Mouse (Mus musculus): ENCODE results near the gene Ppm1h. TPM values are rescaled to one million over a fixed set of nuclear protein-coding genes. Genes with fewer than 3 reads are reported as not detected.

Ppm1h gene
- polyA plus RNA-seq, 1 experiment from 2014 or later, result 5.1 TPM

GRCm38 (mm10) chr10:122671253-122671652, 7.3 kb upstream of the Ppm1h start:
- peak; percentile 44; the same call in 1 of the 2 replicates for ATAC-seq (ENCODE audit: low read depth)
- H3K9ac ChIP-seq (ENCODE audit: low read depth, low read length), result no peak overlapping the region
- H3K4me3 ChIP-seq (ENCODE audit: low read depth, low read length), result no peak overlapping the region
- WGBS, result 76% methylated on average over 2 of the region's 2 CpGs
- no peaks in the 10 kb centered on the region for H3K36me3 ChIP-seq (ENCODE audit: control insufficient read depth, insufficient read depth, low read length)
- H3K4me2 ChIP-seq (ENCODE audit: low read depth, low read length), result no peak overlapping the region
- 0 out of 2 replicates have a peak, but pooled peaks cover 3% of the 10 kb centered on the region for H3K4me1 ChIP-seq (ENCODE audit: control insufficient read depth, insufficient read depth, low read length)
- no peaks in the 10 kb centered on the region for H3K27me3 ChIP-seq (replicated peaks; ENCODE audit: control insufficient read depth, insufficient read depth, low read length)
- no peak overlapping the region for H3K27ac ChIP-seq (replicated peaks; ENCODE audit: low read depth, low read length)
- H3K9me3 ChIP-seq (ENCODE audit: control insufficient read depth, low read length), result no peaks in the 10 kb centered on the region
- no peak for DNase-seq (ENCODE audit: low spot score)

- no peaks in the 10 kb centered on the region for H3K27me3 ChIP-seq (replicated peaks; ENCODE audit: control insufficient read depth, insufficient read depth, low read length)
- DNase-seq (ENCODE audit: low spot score) (no peak), ATAC-seq (ENCODE audit: low read depth) (no peak)
- no peak overlapping the region for H3K9ac ChIP-seq (ENCODE audit: low read depth, low read length)
- H3K4me2 ChIP-seq (ENCODE audit: low read depth, low read length), result no peak overlapping the region
- H3K4me3 ChIP-seq (ENCODE audit: low read depth, low read length), result no peak overlapping the region
- H3K36me3 ChIP-seq (ENCODE audit: control insufficient read depth, insufficient read depth, low read length), result no peaks in the 10 kb centered on the region
- no peaks in the 10 kb centered on the region for H3K9me3 ChIP-seq (ENCODE audit: control insufficient read depth, low read length)
- H3K27ac ChIP-seq (replicated peaks; ENCODE audit: low read depth, low read length), result no peak overlapping the region
- WGBS, result 84% methylated on average over 4 of the region's 4 CpGs
- 0 out of 2 replicates have a peak, but pooled peaks cover 3% of the 10 kb centered on the region for H3K4me1 ChIP-seq (ENCODE audit: control insufficient read depth, insufficient read depth, low read length)
Measured at GRCm38 (mm10) chr10:122672044-122672443, 6.5 kb upstream of the Ppm1h start.

DNA sequence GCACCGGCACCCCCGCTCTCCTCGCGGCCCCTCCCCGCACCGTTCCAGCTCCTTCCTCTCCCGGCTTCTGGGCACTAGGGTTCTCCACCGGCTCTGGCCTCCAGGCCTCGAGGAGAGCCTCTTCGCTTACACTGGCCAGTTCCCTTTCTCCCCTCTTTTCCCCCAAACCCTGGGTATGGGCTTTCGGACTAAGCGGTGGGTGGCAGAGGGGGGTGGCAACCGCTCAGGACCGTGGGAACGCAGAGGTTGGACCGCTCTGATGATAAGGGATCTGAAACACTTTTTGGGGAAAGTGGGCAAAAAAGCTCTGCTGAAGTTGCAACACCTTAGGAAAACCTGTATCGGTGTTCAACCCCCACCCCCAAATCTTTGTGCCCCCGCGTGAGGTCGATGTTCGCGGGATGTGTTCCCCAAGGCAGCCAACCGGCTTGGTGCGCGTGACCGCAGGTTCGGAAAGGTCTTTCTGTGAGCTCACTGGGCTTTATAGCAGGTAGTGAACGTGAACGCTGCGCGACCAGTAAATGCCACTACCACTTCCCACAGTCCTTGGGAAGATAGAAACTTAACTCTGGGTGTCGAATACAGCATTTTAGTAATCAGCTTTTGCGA, 979 bp downstream of the Ppm1h start:
- Histone ChIP-seq H3K27ac (replicated peaks; ENCODE audit: low read depth, low read length) (no peak overlapping the region), H3K9ac (ENCODE audit: low read depth, low read length) (peak overlapping the region; percentile 75), H3K9me3 (ENCODE audit: control insufficient read depth, low read length) (no peaks in the 10 kb centered on the region), H3K36me3 (ENCODE audit: control insufficient read depth, insufficient read depth, low read length) (no peaks in the 10 kb centered on the region), H3K4me3 (ENCODE audit: low read depth, low read length) (peak overlapping the region; percentile 76), H3K4me1 (ENCODE audit: control insufficient read depth, insufficient read depth, low read length) (peaks cover 9% of the 10 kb centered on the region; the same call in 1 of the 2 replicates), H3K4me2 (ENCODE audit: low read depth, low read length) (peak overlapping the region; percentile 84), H3K27me3 (replicated peaks; ENCODE audit: control insufficient read depth, insufficient read depth, low read length) (peaks cover 14% of the 10 kb centered on the region; the same call in 1 of the 2 replicates)
- WGBS, result under 1% methylated on average over 29 of the region's 33 CpGs
- DNase-seq (ENCODE audit: low spot score) (peak; percentile 33), ATAC-seq (ENCODE audit: low read depth) (no peak)

DNA sequence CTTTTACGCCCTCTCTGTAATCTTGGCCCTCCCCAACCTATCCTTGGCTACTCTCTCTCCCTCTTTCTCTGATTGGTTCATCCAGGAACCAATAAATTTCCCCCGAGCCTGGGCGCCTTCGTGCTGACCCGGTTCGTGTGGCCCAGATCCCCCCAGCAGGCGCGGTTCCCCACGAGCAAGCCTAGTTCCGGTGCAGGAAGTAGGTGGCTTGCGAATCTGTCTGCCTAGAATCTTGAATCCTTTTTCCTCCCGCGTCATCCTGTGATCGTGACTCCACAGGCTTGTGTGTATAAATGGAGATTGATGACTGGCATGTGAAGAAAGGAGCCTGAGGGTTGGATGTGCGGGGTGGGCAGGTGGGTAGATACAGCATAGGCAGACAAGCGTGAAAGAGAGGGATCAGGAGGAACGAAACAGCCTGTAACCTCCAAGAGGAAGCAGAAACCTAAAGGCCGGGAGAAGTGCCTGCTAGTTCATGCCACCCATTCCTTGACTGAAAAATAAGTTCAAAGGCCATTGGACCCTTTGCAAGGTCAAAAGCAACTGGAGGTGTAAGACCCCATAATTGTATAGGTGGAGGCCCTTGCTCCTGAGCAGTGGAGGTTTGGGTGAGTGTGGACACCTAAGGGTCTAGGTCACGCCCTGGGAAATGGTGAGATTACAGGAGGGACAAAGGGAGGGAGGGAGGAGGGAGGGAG, 2.0 kb downstream of the Ppm1h start:
- 4% methylated on average over 18 of the region's 19 CpGs for WGBS
- ATAC-seq (ENCODE audit: low read depth), result no peak
- H3K36me3 ChIP-seq (ENCODE audit: control insufficient read depth, insufficient read depth, low read length), result no peaks in the 10 kb centered on the region

DNA sequence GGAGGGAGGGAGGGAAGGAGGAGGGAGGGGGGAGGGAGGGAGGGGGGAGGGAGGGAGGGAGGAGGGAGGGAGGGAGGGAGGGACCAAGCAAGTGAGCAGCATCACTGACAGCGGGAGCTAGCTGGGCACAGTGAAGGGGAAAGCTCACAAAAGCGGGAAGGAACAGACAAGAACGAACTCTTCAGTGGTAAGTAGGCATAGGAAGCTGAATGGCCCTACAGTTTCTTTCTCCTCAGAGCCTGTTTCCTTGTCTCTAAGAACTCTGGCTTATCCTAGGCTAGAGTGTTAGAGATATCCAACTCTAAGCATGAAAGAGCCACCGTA, 2.5 kb downstream of the Ppm1h start:
- DNase-seq (ENCODE audit: low spot score) (no peak), ATAC-seq (ENCODE audit: low read depth) (no peak)
- Histone ChIP-seq H3K9me3 (ENCODE audit: control insufficient read depth, low read length) (no peaks in the 10 kb centered on the region), H3K9ac (ENCODE audit: low read depth, low read length) (no peak overlapping the region), H3K27ac (replicated peaks; ENCODE audit: low read depth, low read length) (no peak overlapping the region), H3K4me3 (ENCODE audit: low read depth, low read length) (no peak overlapping the region), H3K4me1 (ENCODE audit: control insufficient read depth, insufficient read depth, low read length) (peaks cover 9% of the 10 kb centered on the region; the same call in 1 of the 2 replicates), H3K27me3 (replicated peaks; ENCODE audit: control insufficient read depth, insufficient read depth, low read length) (peaks cover 14% of the 10 kb centered on the region; the same call in 1 of the 2 replicates), H3K36me3 (ENCODE audit: control insufficient read depth, insufficient read depth, low read length) (no peaks in the 10 kb centered on the region), H3K4me2 (ENCODE audit: low read depth, low read length) (no peak overlapping the region)
- WGBS, result 24% methylated on average over 4 of the region's 4 CpGs

More for the DNA sequence above, 2.0 kb downstream of the Ppm1h start:
- DNase-seq (ENCODE audit: low spot score), result no peak
- Histone ChIP-seq H3K27me3 (replicated peaks; ENCODE audit: control insufficient read depth, insufficient read depth, low read length) (peaks cover 14% of the 10 kb centered on the region; the same call in 1 of the 2 replicates), H3K4me1 (ENCODE audit: control insufficient read depth, insufficient read depth, low read length) (peaks cover 9% of the 10 kb centered on the region; the same call in 1 of the 2 replicates), H3K4me2 (ENCODE audit: low read depth, low read length) (peak overlapping the region; percentile 84), H3K9me3 (ENCODE audit: control insufficient read depth, low read length) (no peaks in the 10 kb centered on the region), H3K4me3 (ENCODE audit: low read depth, low read length) (peak overlapping the region; percentile 76), H3K27ac (replicated peaks; ENCODE audit: low read depth, low read length) (no peak overlapping the region), H3K9ac (ENCODE audit: low read depth, low read length) (peak overlapping the region; percentile 75)

- Histone ChIP-seq H3K4me1 (ENCODE audit: control insufficient read depth, insufficient read depth, low read length) (peaks cover 6% of the 10 kb centered on the region; the same call in 1 of the 2 replicates), H3K9ac (ENCODE audit: low read depth, low read length) (no peak overlapping the region), H3K27me3 (replicated peaks; ENCODE audit: control insufficient read depth, insufficient read depth, low read length) (peaks cover 10% of the 10 kb centered on the region; the same call in 1 of the 2 replicates), H3K4me3 (ENCODE audit: low read depth, low read length) (no peak overlapping the region), H3K4me2 (ENCODE audit: low read depth, low read length) (no peak overlapping the region), H3K36me3 (ENCODE audit: control insufficient read depth, insufficient read depth, low read length) (no peaks in the 10 kb centered on the region), H3K27ac (replicated peaks; ENCODE audit: low read depth, low read length) (no peak overlapping the region), H3K9me3 (ENCODE audit: control insufficient read depth, low read length) (no peaks in the 10 kb centered on the region)
- WGBS, result 75% methylated on average over 5 of the region's 5 CpGs
- DNase-seq (ENCODE audit: low spot score), result no peak
- no peak for ATAC-seq (ENCODE audit: low read depth)
Measured at GRCm38 (mm10) chr10:122683819-122684330, 5.3 kb downstream of the Ppm1h start.

GRCm38 (mm10) chr10:122685297-122685696, 6.7 kb downstream of the Ppm1h start:
- Histone ChIP-seq H3K9me3 (ENCODE audit: control insufficient read depth, low read length) (no peaks in the 10 kb centered on the region), H3K36me3 (ENCODE audit: control insufficient read depth, insufficient read depth, low read length) (no peaks in the 10 kb centered on the region), H3K27me3 (replicated peaks; ENCODE audit: control insufficient read depth, insufficient read depth, low read length) (peaks cover 2% of the 10 kb centered on the region; the same call in 1 of the 2 replicates), H3K4me2 (ENCODE audit: low read depth, low read length) (no peak overlapping the region), H3K4me1 (ENCODE audit: control insufficient read depth, insufficient read depth, low read length) (peaks cover 3% of the 10 kb centered on the region; the same call in 1 of the 2 replicates), H3K27ac (replicated peaks; ENCODE audit: low read depth, low read length) (no peak overlapping the region), H3K9ac (ENCODE audit: low read depth, low read length) (no peak overlapping the region), H3K4me3 (ENCODE audit: low read depth, low read length) (no peak overlapping the region)
- ATAC-seq (ENCODE audit: low read depth), result no peak
- no peak for DNase-seq (ENCODE audit: low spot score)
- WGBS, result 25% methylated on average over 1 of the region's 1 CpGs

- Histone ChIP-seq H3K27me3 (replicated peaks; ENCODE audit: control insufficient read depth, insufficient read depth, low read length) (no peaks in the 10 kb centered on the region), H3K36me3 (ENCODE audit: control insufficient read depth, insufficient read depth, low read length) (no peaks in the 10 kb centered on the region), H3K27ac (replicated peaks; ENCODE audit: low read depth, low read length) (no peak overlapping the region), H3K4me1 (ENCODE audit: control insufficient read depth, insufficient read depth, low read length) (no peaks in the 10 kb centered on the region), H3K9ac (ENCODE audit: low read depth, low read length) (no peak overlapping the region), H3K4me2 (ENCODE audit: low read depth, low read length) (no peak overlapping the region), H3K9me3 (ENCODE audit: control insufficient read depth, low read length) (no peaks in the 10 kb centered on the region), H3K4me3 (ENCODE audit: low read depth, low read length) (no peak overlapping the region)
- DNase-seq (ENCODE audit: low spot score) (no peak), ATAC-seq (ENCODE audit: low read depth) (no peak)
- WGBS, result 91% methylated on average over 19 of the region's 19 CpGs
Measured at GRCm38 (mm10) chr10:122685836-122686531, 7.4 kb downstream of the Ppm1h start.

Data from embryonic facial prominence, embryonic 14.5 days (tissue).